8 mouse cellular contexts compared by ENCODE assay signal in genomic region chr3:90265932-90266741, GRCm38 (mm10). TPM values are rescaled to one million over a fixed set of nuclear protein-coding genes. Genes with fewer than 3 reads are reported as not detected.
A peak's percentile ranks its signal among the peaks of the same experiment; 100 is the strongest.
DNase-seq lines count a peak whose midpoint lies in the region; ATAC-seq and TF ChIP-seq lines count a peak whose summit lies in the region.

No protein-coding gene starts in this region.

- ATAC-seq in limb, embryonic 14.5 days (ENCODE audit: low FRiP score, low read depth) = peak; percentile 45
- peak; percentile 52 for ATAC-seq in midbrain, postnatal 0 days (ENCODE audit: low FRiP score)

- H3K4me3 ChIP-seq in brown adipose tissue, adult 24 weeks (ENCODE audit: insufficient read depth, low read depth, low read length) = peak overlapping the region; percentile 77
- H3K4me3 ChIP-seq in heart, embryonic 10.5 days = peak overlapping the region; percentile 90
- peak overlapping the region; percentile 84 for H3K4me3 ChIP-seq in limb, embryonic 14.5 days (replicated peaks; ENCODE audit: low read length)
- H3K4me3 ChIP-seq in midbrain, postnatal 0 days (ENCODE audit: low read depth, low read length) = peak overlapping the region; percentile 93

- no peaks in the 10 kb centered on the region for H3K9me3 ChIP-seq in heart, embryonic 10.5 days
- H3K9me3 ChIP-seq in limb, embryonic 14.5 days (ENCODE audit: control insufficient read depth, low read length) = no peaks in the 10 kb centered on the region
- H3K9me3 ChIP-seq in midbrain, postnatal 0 days (ENCODE audit: low read length) = no peaks in the 10 kb centered on the region

- TF ChIP-seq CTCF in midbrain, postnatal 0 days (IDR thresholded peaks at IDR 0.05) = no peak

- H3K36me3 ChIP-seq in heart, embryonic 10.5 days = peaks cover 62% of the 10 kb centered on the region
- H3K36me3 ChIP-seq in limb, embryonic 14.5 days (ENCODE audit: control insufficient read depth, insufficient read depth, low read length) = peaks cover 59% of the 10 kb centered on the region
- H3K36me3 ChIP-seq in midbrain, postnatal 0 days (ENCODE audit: insufficient read depth, low read length) = peaks cover 45% of the 10 kb centered on the region

- no peaks in the 10 kb centered on the region for H3K27me3 ChIP-seq in heart, embryonic 10.5 days (ENCODE audit: insufficient read depth, poor library complexity, severe bottlenecking)
- no peaks in the 10 kb centered on the region for H3K27me3 ChIP-seq in limb, embryonic 14.5 days (ENCODE audit: control insufficient read depth, insufficient read depth, low read length)
- no peaks in the 10 kb centered on the region for H3K27me3 ChIP-seq in midbrain, postnatal 0 days (ENCODE audit: insufficient read depth, low read length)

- H3K4me2 ChIP-seq in limb, embryonic 14.5 days (replicated peaks; ENCODE audit: low read depth, low read length, severe bottlenecking) = peak overlapping the region; percentile 68
- peak overlapping the region; percentile 89 for H3K4me2 ChIP-seq in midbrain, postnatal 0 days (ENCODE audit: low read depth, low read length, poor library complexity, severe bottlenecking)

- H3K27ac ChIP-seq in brown adipose tissue, adult 24 weeks (replicated peaks; ENCODE audit: low read depth, low read length) = peak overlapping the region; percentile 98
- H3K27ac ChIP-seq in heart, embryonic 10.5 days = peak overlapping the region; percentile 99
- H3K27ac ChIP-seq in limb, embryonic 14.5 days (replicated peaks; ENCODE audit: low read depth, low read length) = peak overlapping the region; percentile 96
- H3K27ac ChIP-seq in midbrain, postnatal 0 days (ENCODE audit: low read depth, low read length) = peak overlapping the region; percentile 97

- no peak for TF ChIP-seq POLR2A in limb, embryonic 14.5 days (IDR thresholded peaks at IDR 0.05; ENCODE audit: borderline replicate concordance, extremely low read depth, insufficient read depth, insufficient read length)

- WGBS in heart, embryonic 10.5 days = 15% methylated on average over 16 of the region's 16 CpGs
- WGBS in limb, embryonic 14.5 days = 24% methylated on average over 16 of the region's 16 CpGs
- 24% methylated on average over 16 of the region's 16 CpGs for WGBS in midbrain, postnatal 0 days

- peak; percentile 43 for DNase-seq in cerebellum, adult 8-10 months
- DNase-seq in cerebellum, postnatal 4 days (ENCODE audit: low spot score in 2 of 2) = no peak
- DNase-seq in heart, embryonic 10.5 days (ENCODE audit: low spot score) = no peak
- peak; percentile 28 for DNase-seq in limb, embryonic 14.5 days (ENCODE audit: low spot score)
- DNase-seq in midbrain, postnatal 0 days (ENCODE audit: low spot score) = peak; percentile 37
- DNase-seq in thymus, postnatal 4 days = peak; percentile 67
- no peak for DNase-seq in left cerebral cortex, adult 11 months (ENCODE audit: low spot score)

- H3K9ac ChIP-seq in limb, embryonic 14.5 days (ENCODE audit: low read depth, low read length, severe bottlenecking) = peak overlapping the region; percentile 82
- peak overlapping the region; percentile 91 for H3K9ac ChIP-seq in midbrain, postnatal 0 days (replicated peaks; ENCODE audit: low read length, poor library complexity, severe bottlenecking)

- peaks cover 6% of the 10 kb centered on the region for H3K4me1 ChIP-seq in brown adipose tissue, adult 24 weeks (ENCODE audit: control insufficient read depth, insufficient read depth, insufficient read length, low read length)
- H3K4me1 ChIP-seq in heart, embryonic 10.5 days = peaks cover 27% of the 10 kb centered on the region
- H3K4me1 ChIP-seq in limb, embryonic 14.5 days (ENCODE audit: control insufficient read depth, insufficient read depth, low read length) = 0 out of 2 replicates have a peak, but pooled peaks cover 6% of the 10 kb centered on the region
- peaks cover 11% of the 10 kb centered on the region for H3K4me1 ChIP-seq in midbrain, postnatal 0 days (ENCODE audit: insufficient read depth, low read length)

RNA-seq across cellular contexts. Expression of gene Dennd4b, which starts 1.2 kb away (rescaled TPM):
- 2.2 and 3.7 TPM in 2 replicates for polyA plus RNA-seq in brown adipose tissue, adult 24 weeks (2012; ENCODE audit: insufficient read depth, insufficient read length, missing spikeins)
- 4.6 and 7.0 TPM in 2 replicates for polyA plus RNA-seq in heart, embryonic 10.5 days (2016; fragmentation: Nextera tagmentation; extraction: Ambion mirVana)
- polyA plus RNA-seq in limb, embryonic 14.5 days (2012; rRNA removed) = 21.3 and 25.7 TPM in 2 replicates
- polyA plus RNA-seq in limb, embryonic 14.5 days (2014; fragmentation: Nextera tagmentation; extraction: Ambion mirVana) = 3.6 and 6.4 TPM in 2 replicates
- total RNA-seq in midbrain, postnatal 0 days (2014; rRNA removed) = 34.6 and 46.8 TPM in 2 replicates
- polyA plus RNA-seq in midbrain, postnatal 0 days (2015; fragmentation: Nextera tagmentation; extraction: Ambion mirVana) = 6.9 and 7.7 TPM in 2 replicates

RNA-seq across cellular contexts. Expression of gene Crtc2, which starts 12.2 kb away (rescaled TPM):
- 20.0 and 25.7 TPM in 2 replicates for polyA plus RNA-seq in brown adipose tissue, adult 24 weeks (2012; ENCODE audit: insufficient read depth, insufficient read length, missing spikeins)
- polyA plus RNA-seq in heart, embryonic 10.5 days (2016; fragmentation: Nextera tagmentation; extraction: Ambion mirVana) = 14.4 and 21.6 TPM in 2 replicates
- 71.8 and 109 TPM in 2 replicates for polyA plus RNA-seq in limb, embryonic 14.5 days (2012; rRNA removed)
- polyA plus RNA-seq in limb, embryonic 14.5 days (2014; fragmentation: Nextera tagmentation; extraction: Ambion mirVana) = 17.5 and 18.1 TPM in 2 replicates
- 19.5 and 20.4 TPM in 2 replicates for total RNA-seq in midbrain, postnatal 0 days (2014; rRNA removed)
- polyA plus RNA-seq in midbrain, postnatal 0 days (2015; fragmentation: Nextera tagmentation; extraction: Ambion mirVana) = 17.2 and 18.9 TPM in 2 replicates

RNA-seq across cellular contexts. Expression of gene Slc39a1, which starts 18.2 kb away (rescaled TPM):
- 46.7 and 53.9 TPM in 2 replicates for polyA plus RNA-seq in brown adipose tissue, adult 24 weeks (2012; ENCODE audit: insufficient read depth, insufficient read length, missing spikeins)
- polyA plus RNA-seq in heart, embryonic 10.5 days (2016; fragmentation: Nextera tagmentation; extraction: Ambion mirVana) = 51.3 and 79.6 TPM in 2 replicates
- 56.8 and 66.4 TPM in 2 replicates for polyA plus RNA-seq in limb, embryonic 14.5 days (2012; rRNA removed)
- 104 and 111 TPM in 2 replicates for polyA plus RNA-seq in limb, embryonic 14.5 days (2014; fragmentation: Nextera tagmentation; extraction: Ambion mirVana)
- total RNA-seq in midbrain, postnatal 0 days (2014; rRNA removed) = 73.0 and 75.3 TPM in 2 replicates
- 60.3 and 62.4 TPM in 2 replicates for polyA plus RNA-seq in midbrain, postnatal 0 days (2015; fragmentation: Nextera tagmentation; extraction: Ambion mirVana)

RNA-seq across cellular contexts. Expression of gene Creb3l4, which starts 22.8 kb away (rescaled TPM):
- polyA plus RNA-seq in brown adipose tissue, adult 24 weeks (2012; ENCODE audit: insufficient read depth, insufficient read length, missing spikeins) = not detected in 2 replicates
- 2.1 and 2.2 TPM in 2 replicates for polyA plus RNA-seq in heart, embryonic 10.5 days (2016; fragmentation: Nextera tagmentation; extraction: Ambion mirVana)
- 6.3 and 6.4 TPM in 2 replicates for polyA plus RNA-seq in limb, embryonic 14.5 days (2012; rRNA removed)
- polyA plus RNA-seq in limb, embryonic 14.5 days (2014; fragmentation: Nextera tagmentation; extraction: Ambion mirVana) = 6.7 and 10.0 TPM in 2 replicates
- 0.77 and 1.6 TPM in 2 replicates for total RNA-seq in midbrain, postnatal 0 days (2014; rRNA removed)
- polyA plus RNA-seq in midbrain, postnatal 0 days (2015; fragmentation: Nextera tagmentation; extraction: Ambion mirVana) = 1.2 and 1.7 TPM in 2 replicates

RNA-seq across cellular contexts. Expression of gene Gatad2b, which starts 26.8 kb away (rescaled TPM):
- polyA plus RNA-seq in brown adipose tissue, adult 24 weeks (2012; ENCODE audit: insufficient read depth, insufficient read length, missing spikeins) = 14.7 and 22.0 TPM in 2 replicates
- polyA plus RNA-seq in heart, embryonic 10.5 days (2016; fragmentation: Nextera tagmentation; extraction: Ambion mirVana) = 10.6 and 11.8 TPM in 2 replicates
- 39.9 and 44.6 TPM in 2 replicates for polyA plus RNA-seq in limb, embryonic 14.5 days (2012; rRNA removed)
- 16.8 and 17.6 TPM in 2 replicates for polyA plus RNA-seq in limb, embryonic 14.5 days (2014; fragmentation: Nextera tagmentation; extraction: Ambion mirVana)
- total RNA-seq in midbrain, postnatal 0 days (2014; rRNA removed) = 27.3 and 29.8 TPM in 2 replicates
- polyA plus RNA-seq in midbrain, postnatal 0 days (2015; fragmentation: Nextera tagmentation; extraction: Ambion mirVana) = 10.2 and 12.9 TPM in 2 replicates

Comparison
In these comparisons a context has a peak if more than half of its experiments do, and no peak if none do; other contexts are left out.
1. DNase-seq: peak in cerebellum, adult 8-10 months (single experiment), limb, embryonic 14.5 days (single experiment), midbrain, postnatal 0 days (single experiment) and thymus, postnatal 4 days (single experiment); none in cerebellum, postnatal 4 days (0 of 2), heart, embryonic 10.5 days (single experiment) and left cerebral cortex, adult 11 months (single experiment).
2. Peak in every context shown above with its lines, with median percentiles within 50 percentile points of each other: H3K27ac ChIP-seq and H3K4me3 ChIP-seq.